Mouse (Mus musculus): ENCODE measurements around the gene Glis1. TPM values are rescaled to one million over a fixed set of nuclear protein-coding genes. Genes with fewer than 3 reads are reported as not detected.
A peak's percentile ranks its signal among the peaks of the same experiment; 100 is the strongest.
"Not testable (repeated sequence)": the region's sequence is repeated elsewhere in the genome, so short reads cannot be mapped to it uniquely, and the experiment has no call there.

Gene Glis1
- polyA plus RNA-seq, 1 experiment from 2014 or later = 0.97 TPM

- Histone ChIP-seq H3K36me3 (ENCODE audit: control insufficient read depth, insufficient read depth, low read length) (no peaks in the 10 kb centered on the region), H3K4me2 (no peak overlapping the region), H3K9me3 (ENCODE audit: control insufficient read depth, low read length) (no peaks in the 10 kb centered on the region), H3K4me1 (ENCODE audit: control insufficient read depth, insufficient read depth, low read length) (peaks cover 4% of the 10 kb centered on the region), H3K27ac (ENCODE audit: low read depth, low read length) (no peak overlapping the region), H3K4me3 (ENCODE audit: low read depth, low read length) (no peak overlapping the region), H3K9ac (ENCODE audit: low read length) (no peak overlapping the region), H3K27me3 (ENCODE audit: control insufficient read depth, insufficient read depth, low read length) (no peaks in the 10 kb centered on the region)
- ATAC-seq (ENCODE audit: low FRiP score) (no peak), DNase-seq (ENCODE audit: low spot score, missing footprints) (no peak)
- WGBS = 79% methylated on average over 14 of the region's 14 CpGs
Measured at GRCm38 (mm10) chr4:107590805-107591534, 156.6 kb downstream of the Glis1 start.

- WGBS = 94% methylated on average over 4 of the region's 4 CpGs
- H3K4me3 ChIP-seq (ENCODE audit: low read depth, low read length) = no peak overlapping the region
- H3K4me2 ChIP-seq = no peak overlapping the region
- ATAC-seq (ENCODE audit: low FRiP score) = no peak
- peaks cover 14% of the 10 kb centered on the region for H3K4me1 ChIP-seq (ENCODE audit: control insufficient read depth, insufficient read depth, low read length)
- H3K9me3 ChIP-seq (ENCODE audit: control insufficient read depth, low read length) = no peaks in the 10 kb centered on the region
- H3K27me3 ChIP-seq (ENCODE audit: control insufficient read depth, insufficient read depth, low read length) = no peaks in the 10 kb centered on the region
- no peak overlapping the region for H3K27ac ChIP-seq (ENCODE audit: low read depth, low read length)
- no peak for DNase-seq (ENCODE audit: low spot score, missing footprints)
- no peaks in the 10 kb centered on the region for H3K36me3 ChIP-seq (ENCODE audit: control insufficient read depth, insufficient read depth, low read length)
- H3K9ac ChIP-seq (ENCODE audit: low read length) = no peak overlapping the region
Measured at GRCm38 (mm10) chr4:107593426-107593825, 159.0 kb downstream of the Glis1 start.

GRCm38 (mm10) chr4:107597226-107597897, 163.0 kb downstream of the Glis1 start:
- no peaks in the 10 kb centered on the region for H3K36me3 ChIP-seq (ENCODE audit: control insufficient read depth, insufficient read depth, low read length)
- peaks cover 14% of the 10 kb centered on the region for H3K4me1 ChIP-seq (ENCODE audit: control insufficient read depth, insufficient read depth, low read length)
- H3K27me3 ChIP-seq (ENCODE audit: control insufficient read depth, insufficient read depth, low read length) = no peaks in the 10 kb centered on the region
- no peak for DNase-seq (ENCODE audit: low spot score, missing footprints)
- H3K9me3 ChIP-seq (ENCODE audit: control insufficient read depth, low read length) = no peaks in the 10 kb centered on the region
- WGBS = 56% methylated on average over 9 of the region's 9 CpGs
- H3K9ac ChIP-seq (ENCODE audit: low read length) = no peak overlapping the region; the same call in 1 of the 2 replicates
- no peak overlapping the region for H3K4me2 ChIP-seq
- peak; percentile 28; the same call in 1 of the 2 replicates for ATAC-seq (ENCODE audit: low FRiP score)
- no peak overlapping the region for H3K27ac ChIP-seq (ENCODE audit: low read depth, low read length)
- H3K4me3 ChIP-seq (ENCODE audit: low read depth, low read length) = no peak overlapping the region

DNA sequence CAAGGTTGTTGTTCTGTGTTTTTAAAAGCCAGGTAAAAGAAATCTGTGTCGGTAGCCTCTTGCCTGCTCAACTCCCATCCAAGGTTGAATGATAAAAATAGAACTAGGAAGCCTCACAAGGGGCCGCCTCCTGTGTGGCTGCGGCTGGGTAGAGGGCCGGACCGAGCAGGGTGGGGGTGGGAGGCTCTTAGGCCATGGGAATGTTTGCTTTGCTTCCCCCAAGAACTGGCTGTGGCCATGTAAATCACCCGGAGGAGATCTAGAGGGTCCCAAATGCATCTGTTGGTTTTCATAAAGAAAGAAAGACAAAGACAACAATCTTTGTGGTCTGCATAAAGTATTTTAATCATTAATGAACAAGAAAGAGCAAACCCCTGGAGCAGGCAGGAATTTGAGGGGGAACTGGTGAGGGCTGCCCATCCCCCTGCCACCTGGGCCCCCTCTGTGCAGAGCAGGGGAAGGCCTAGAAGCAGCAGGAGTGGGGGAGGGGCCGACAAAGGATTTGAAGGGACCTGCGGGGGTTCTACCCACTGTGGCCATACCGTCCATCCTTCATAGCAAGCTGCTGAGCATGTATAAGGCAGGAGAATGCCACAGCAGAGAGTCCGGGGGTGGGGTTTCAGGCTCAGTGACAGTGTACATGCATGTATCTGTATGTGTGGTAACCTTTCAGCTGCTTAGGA, 163.6 kb downstream of the Glis1 start:
- Histone ChIP-seq H3K9me3 (ENCODE audit: control insufficient read depth, low read length) (no peaks in the 10 kb centered on the region), H3K4me1 (ENCODE audit: control insufficient read depth, insufficient read depth, low read length) (peaks cover 14% of the 10 kb centered on the region), H3K9ac (ENCODE audit: low read length) (no peak overlapping the region; the same call in 1 of the 2 replicates), H3K27me3 (ENCODE audit: control insufficient read depth, insufficient read depth, low read length) (no peaks in the 10 kb centered on the region), H3K27ac (ENCODE audit: low read depth, low read length) (no peak overlapping the region), H3K4me3 (ENCODE audit: low read depth, low read length) (no peak overlapping the region), H3K4me2 (no peak overlapping the region), H3K36me3 (ENCODE audit: control insufficient read depth, insufficient read depth, low read length) (no peaks in the 10 kb centered on the region)
- WGBS = 15% methylated on average over 10 of the region's 10 CpGs
- peak; percentile 89 for DNase-seq (ENCODE audit: low spot score, missing footprints)
- peak; percentile 67 for ATAC-seq (ENCODE audit: low FRiP score)

GRCm38 (mm10) chr4:107598581-107598958, 164.2 kb downstream of the Glis1 start:
- H3K9ac ChIP-seq (ENCODE audit: low read length); H3K4me3 ChIP-seq (ENCODE audit: low read depth, low read length); H3K4me2 ChIP-seq; H3K27me3 ChIP-seq (ENCODE audit: control insufficient read depth, insufficient read depth, low read length); DNase-seq (ENCODE audit: low spot score, missing footprints); H3K9me3 ChIP-seq (ENCODE audit: control insufficient read depth, low read length); H3K27ac ChIP-seq (ENCODE audit: low read depth, low read length); ATAC-seq (ENCODE audit: low FRiP score); H3K36me3 ChIP-seq (ENCODE audit: control insufficient read depth, insufficient read depth, low read length): not testable (repeated sequence)
- H3K4me1 ChIP-seq (ENCODE audit: control insufficient read depth, insufficient read depth, low read length) = peaks cover 14% of the 10 kb centered on the region
- 90% methylated on average over 5 of the region's 5 CpGs for WGBS

GRCm38 (mm10) chr4:107602284-107602683, 167.9 kb downstream of the Glis1 start:
- DNase-seq (ENCODE audit: low spot score, missing footprints) (no peak), ATAC-seq (ENCODE audit: low FRiP score) (no peak)
- 76% methylated on average over 7 of the region's 7 CpGs for WGBS
- H3K36me3 ChIP-seq (ENCODE audit: control insufficient read depth, insufficient read depth, low read length) = no peaks in the 10 kb centered on the region
- H3K27ac ChIP-seq (ENCODE audit: low read depth, low read length) = no peak overlapping the region
- H3K4me2 ChIP-seq = no peak overlapping the region
- no peaks in the 10 kb centered on the region for H3K9me3 ChIP-seq (ENCODE audit: control insufficient read depth, low read length)
- no peaks in the 10 kb centered on the region for H3K27me3 ChIP-seq (ENCODE audit: control insufficient read depth, insufficient read depth, low read length)
- H3K9ac ChIP-seq (ENCODE audit: low read length) = no peak overlapping the region
- H3K4me1 ChIP-seq (ENCODE audit: control insufficient read depth, insufficient read depth, low read length) = peaks cover 12% of the 10 kb centered on the region
- H3K4me3 ChIP-seq (ENCODE audit: low read depth, low read length) = no peak overlapping the region

GRCm38 (mm10) chr4:107602787-107603186, 168.4 kb downstream of the Glis1 start:
- Histone ChIP-seq H3K27ac (ENCODE audit: low read depth, low read length) (no peak overlapping the region), H3K36me3 (ENCODE audit: control insufficient read depth, insufficient read depth, low read length) (no peaks in the 10 kb centered on the region), H3K4me2 (no peak overlapping the region), H3K27me3 (ENCODE audit: control insufficient read depth, insufficient read depth, low read length) (no peaks in the 10 kb centered on the region), H3K9me3 (ENCODE audit: control insufficient read depth, low read length) (no peaks in the 10 kb centered on the region), H3K9ac (ENCODE audit: low read length) (no peak overlapping the region), H3K4me3 (ENCODE audit: low read depth, low read length) (no peak overlapping the region), H3K4me1 (ENCODE audit: control insufficient read depth, insufficient read depth, low read length) (peaks cover 9% of the 10 kb centered on the region)
- no peak for ATAC-seq (ENCODE audit: low FRiP score)
- DNase-seq (ENCODE audit: low spot score, missing footprints) = no peak
- 84% methylated on average over 14 of the region's 14 CpGs for WGBS

GRCm38 (mm10) chr4:107603208-107603607, 168.8 kb downstream of the Glis1 start:
- H3K9ac ChIP-seq (ENCODE audit: low read length) = no peak overlapping the region

More at GRCm38 (mm10) chr4:107603208-107603607, 168.8 kb downstream of the Glis1 start:
- H3K4me3 ChIP-seq (ENCODE audit: low read depth, low read length) = no peak overlapping the region
- H3K4me2 ChIP-seq = no peak overlapping the region
- H3K9me3 ChIP-seq (ENCODE audit: control insufficient read depth, low read length) = no peaks in the 10 kb centered on the region
- no peak for DNase-seq (ENCODE audit: low spot score, missing footprints)
- peaks cover 5% of the 10 kb centered on the region for H3K4me1 ChIP-seq (ENCODE audit: control insufficient read depth, insufficient read depth, low read length)
- H3K36me3 ChIP-seq (ENCODE audit: control insufficient read depth, insufficient read depth, low read length) = no peaks in the 10 kb centered on the region
- WGBS = 88% methylated on average over 7 of the region's 7 CpGs
- ATAC-seq (ENCODE audit: low FRiP score) = no peak
- H3K27me3 ChIP-seq (ENCODE audit: control insufficient read depth, insufficient read depth, low read length) = no peaks in the 10 kb centered on the region
- no peak overlapping the region for H3K27ac ChIP-seq (ENCODE audit: low read depth, low read length)

Data from midbrain, embryonic 11.5 days (tissue).